Mouse (Mus musculus) midbrain, embryonic 13.5 days (tissue): ENCODE data around the gene B3galt4. TPM values are rescaled to one million over a fixed set of nuclear protein-coding genes. Genes with fewer than 3 reads are reported as not detected.
"Not testable (repeated sequence)": the region's sequence is repeated elsewhere in the genome, so short reads cannot be mapped to it uniquely, and the experiment has no call there.

ENCODE experiments used
- ATAC-seq: fragments of 200-750 bp; cut with Nextera tagmentation; 2 replicates; pipeline ENCODE4 v1.8.0; 2017; ENCODE audit warnings: mild to moderate bottlenecking, moderate TSS enrichment, moderate library complexity
- H3K27ac ChIP-seq: fragments of 300-500 bp; sonication (generic); 2 replicates; pipeline ENCODE4 v1.5.1; 2015; ENCODE audit warnings: inconsistent platforms, mild to moderate bottlenecking, moderate library complexity
- H3K27me3 ChIP-seq: fragments of 300-500 bp; sonication (generic); 2 replicates; pipeline ENCODE4 v1.6.1; 2015; ENCODE audit warnings: mild to moderate bottlenecking, inconsistent platforms
- H3K36me3 ChIP-seq: fragments of 300-500 bp; sonication (generic); 2 replicates; pipeline ENCODE4 v1.6.1; 2015; ENCODE audit warnings: mild to moderate bottlenecking, inconsistent platforms
- H3K4me1 ChIP-seq: fragments of 300-500 bp; sonication (generic); replicated peaks from 2 replicates; pipeline ENCODE4 v1.6.1; 2015; ENCODE audit warnings: inconsistent platforms
- H3K4me2 ChIP-seq: fragments of 300-500 bp; sonication (generic); replicated peaks from 2 replicates; pipeline ENCODE4 v1.6.1; 2015; ENCODE audit warnings: moderate library complexity, mild to moderate bottlenecking, inconsistent platforms
- H3K4me3 ChIP-seq: fragments of 300-500 bp; sonication (generic); replicated peaks from 2 replicates; pipeline ENCODE4 v1.5.1; 2015; ENCODE audit warnings: mild to moderate bottlenecking, inconsistent platforms
- H3K9ac ChIP-seq: fragments of 300-500 bp; sonication (generic); replicated peaks from 2 replicates; pipeline ENCODE4 v1.6.1; 2015; ENCODE audit warnings: mild to moderate bottlenecking, inconsistent platforms
- H3K9me3 ChIP-seq: fragments of 300-500 bp; sonication (generic); 2 replicates; pipeline ENCODE4 v1.6.1; 2016; ENCODE audit warnings: mild to moderate bottlenecking, inconsistent platforms
- WGBS: fragments of 180-500 bp; shearing (Covaris S2); methylation state at CpG from one replicate; pipeline ENCODE4 v1.1.7; 2015; 5-methylcytosine and 5-hydroxymethylcytosine counted together
- polyA plus RNA-seq: library from polyadenylated mRNA; unstranded; fragments of >200 nt; fragmentation: Nextera tagmentation; extraction: Ambion mirVana; gene quantifications from 2 replicates; pipeline ENCODE4 v1.2.1, GENCODE M21; 2015

The B3galt4 gene
- polyA plus RNA-seq, 1 experiment from 2014 or later: 13.6 TPM

- ATAC-seq: no peak
- no peaks in the 10 kb centered on the region for H3K27me3 ChIP-seq
- peaks cover 78% of the 10 kb centered on the region for H3K4me1 ChIP-seq
- no peaks in the 10 kb centered on the region for H3K9me3 ChIP-seq
- peak overlapping the region; percentile 8; the same call in 1 of the 2 replicates for H3K4me3 ChIP-seq
- WGBS: 82% methylated on average over 4 of the region's 4 CpGs
- H3K4me2 ChIP-seq: 0 out of 2 replicates have a peak overlapping the region, but pooled peaks have one; percentile 81
- peaks cover 52% of the 10 kb centered on the region for H3K36me3 ChIP-seq
- peak overlapping the region; percentile 32; the same call in 1 of the 2 replicates for H3K9ac ChIP-seq
- H3K27ac ChIP-seq: no peak overlapping the region
Measured at GRCm38 (mm10) chr17:33952879-33953278, 1.6 kb upstream of the B3galt4 start.

DNA sequence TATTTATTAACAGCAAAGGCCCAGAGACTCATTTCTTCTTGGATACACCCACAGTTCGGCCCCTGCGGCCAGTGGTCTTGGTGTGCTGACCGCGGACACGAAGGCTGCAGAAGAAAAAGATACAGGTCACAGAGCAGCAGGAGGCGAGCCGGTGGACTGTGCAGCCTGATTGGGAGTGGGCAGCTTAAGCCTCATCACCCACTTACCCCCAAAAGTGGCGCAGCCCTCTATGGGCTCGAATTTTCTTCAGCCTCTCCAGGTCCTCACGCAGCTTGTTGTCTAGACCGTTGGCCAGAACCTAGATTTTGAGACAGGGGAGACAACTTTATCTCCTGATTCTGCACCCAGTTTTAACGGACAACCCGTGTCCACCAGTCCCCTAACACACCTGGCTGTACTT, 727 bp upstream of the B3galt4 start:
- 69% methylated on average over 13 of the region's 13 CpGs for WGBS
- not testable (repeated sequence) for H3K9me3 ChIP-seq, ATAC-seq, H3K27me3 ChIP-seq, H3K9ac ChIP-seq, H3K27ac ChIP-seq
- H3K4me3 ChIP-seq: peak overlapping the region; percentile 54
- H3K4me1 ChIP-seq: peaks cover 70% of the 10 kb centered on the region
- H3K4me2 ChIP-seq: peak overlapping the region; percentile 93
- peaks cover 57% of the 10 kb centered on the region for H3K36me3 ChIP-seq

GRCm38 (mm10) chr17:33950131-33950625, 1.1 kb downstream of the B3galt4 start:
- peaks cover 62% of the 10 kb centered on the region for H3K4me1 ChIP-seq
- 77% methylated on average over 10 of the region's 10 CpGs for WGBS

GRCm38 (mm10) chr17:33948905-33949537, 2.3 kb downstream of the B3galt4 start:
- peaks cover 54% of the 10 kb centered on the region for H3K4me1 ChIP-seq

More at GRCm38 (mm10) chr17:33950131-33950625, 1.1 kb downstream of the B3galt4 start:
- Histone ChIP-seq H3K9me3 (no peaks in the 10 kb centered on the region), H3K36me3 (peaks cover 73% of the 10 kb centered on the region), H3K9ac (peak overlapping the region; percentile 80), H3K4me2 (peak overlapping the region; percentile 93), H3K27ac (peak overlapping the region; percentile 91), H3K27me3 (no peaks in the 10 kb centered on the region), H3K4me3 (peak overlapping the region; percentile 54)
- no peak; the same call in 1 of the 2 replicates for ATAC-seq

DNA sequence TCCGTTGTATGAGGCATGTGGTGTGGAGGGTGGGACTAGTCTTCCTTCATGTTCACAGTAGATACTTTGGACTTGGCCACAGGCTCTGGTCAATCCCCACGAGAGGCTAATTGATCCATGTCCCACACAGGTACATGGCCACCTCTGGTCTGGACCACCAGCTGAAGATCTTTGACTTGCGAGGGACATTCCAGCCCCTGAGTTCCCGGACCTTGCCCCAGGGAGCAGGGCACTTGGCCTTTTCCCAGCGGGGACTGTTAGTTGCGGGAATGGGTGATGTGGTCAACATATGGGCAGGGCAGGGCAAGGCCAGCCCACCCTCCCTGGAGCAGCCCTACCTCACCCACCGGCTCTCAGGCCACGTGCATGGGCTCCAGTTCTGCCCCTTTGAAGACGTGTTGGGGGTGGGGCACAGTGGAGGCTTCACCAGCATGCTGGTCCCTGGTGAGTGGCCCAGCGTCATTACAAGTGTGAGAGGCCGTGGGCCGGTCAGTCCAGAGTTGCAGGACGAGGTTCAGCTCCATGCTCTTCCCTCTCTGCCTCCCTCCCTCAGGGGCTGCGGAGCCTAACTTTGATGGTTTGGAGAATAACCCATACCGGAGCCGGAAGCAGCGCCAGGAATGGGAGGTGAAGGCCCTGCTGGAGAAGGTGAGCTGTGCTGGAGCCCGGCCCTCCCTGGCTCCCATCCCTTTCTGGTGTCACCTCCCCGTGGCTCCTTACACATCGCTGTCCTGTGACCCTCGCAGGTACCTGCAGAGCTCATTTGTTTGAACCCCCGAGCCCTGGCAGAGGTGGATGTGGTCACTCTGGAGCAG, 3.0 kb downstream of the B3galt4 start:
- Histone ChIP-seq H3K4me2 (no peak overlapping the region), H3K9me3 (no peaks in the 10 kb centered on the region), H3K4me3 (no peak overlapping the region), H3K27me3 (no peaks in the 10 kb centered on the region), H3K27ac (no peak overlapping the region), H3K36me3 (peaks cover 82% of the 10 kb centered on the region), H3K4me1 (peaks cover 47% of the 10 kb centered on the region), H3K9ac (no peak overlapping the region)
- WGBS: 89% methylated on average over 22 of the region's 22 CpGs
- no peak for ATAC-seq

More at GRCm38 (mm10) chr17:33948905-33949537, 2.3 kb downstream of the B3galt4 start:
- H3K27ac ChIP-seq: no peak overlapping the region
- 93% methylated on average over 19 of the region's 19 CpGs for WGBS
- peaks cover 82% of the 10 kb centered on the region for H3K36me3 ChIP-seq
- H3K4me2 ChIP-seq: no peak overlapping the region
- H3K4me3 ChIP-seq: no peak overlapping the region
- no peak for ATAC-seq
- H3K27me3 ChIP-seq: no peaks in the 10 kb centered on the region
- H3K9me3 ChIP-seq: no peaks in the 10 kb centered on the region
- H3K9ac ChIP-seq: 0 out of 2 replicates have a peak overlapping the region, but pooled peaks have one; percentile 25

DNA sequence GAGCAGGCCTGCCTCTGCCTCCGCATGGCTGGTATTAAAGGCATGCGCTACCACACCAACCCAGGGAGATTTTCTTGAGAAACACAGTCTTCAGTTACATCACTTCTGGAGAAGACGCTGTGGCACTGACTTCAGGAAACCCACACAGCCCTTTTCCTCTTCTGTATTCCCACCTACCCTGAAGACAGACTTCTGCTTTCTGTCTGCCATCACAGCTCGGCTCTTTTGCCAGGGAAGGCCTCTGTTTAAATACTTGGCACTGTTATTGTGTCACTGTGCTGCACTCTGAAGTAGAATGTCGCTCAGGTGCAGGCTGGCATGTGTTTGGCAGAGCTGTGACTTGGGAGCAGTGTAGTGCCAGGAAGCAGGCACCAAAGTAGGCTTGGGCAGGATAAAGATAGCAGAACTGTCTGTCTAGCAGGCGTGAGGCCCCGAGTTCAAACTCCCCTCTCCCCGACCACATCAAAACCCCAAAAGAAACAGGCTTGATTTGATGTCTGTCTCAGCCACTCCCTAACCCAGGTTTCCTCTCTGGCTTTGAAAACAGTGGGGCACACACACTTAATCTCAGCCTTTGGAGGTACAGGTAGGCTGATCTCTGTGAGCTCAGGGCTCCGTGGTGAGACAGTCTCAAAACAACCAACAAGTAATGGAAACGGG, 3.7 kb downstream of the B3galt4 start:
- Histone ChIP-seq H3K27me3 (no peaks in the 10 kb centered on the region), H3K27ac (no peak overlapping the region), H3K4me3 (no peak overlapping the region), H3K4me1 (peaks cover 39% of the 10 kb centered on the region), H3K36me3 (peaks cover 82% of the 10 kb centered on the region), H3K9ac (no peak overlapping the region), H3K9me3 (no peaks in the 10 kb centered on the region), H3K4me2 (no peak overlapping the region)
- no peak for ATAC-seq
- 93% methylated on average over 10 of the region's 10 CpGs for WGBS

DNA sequence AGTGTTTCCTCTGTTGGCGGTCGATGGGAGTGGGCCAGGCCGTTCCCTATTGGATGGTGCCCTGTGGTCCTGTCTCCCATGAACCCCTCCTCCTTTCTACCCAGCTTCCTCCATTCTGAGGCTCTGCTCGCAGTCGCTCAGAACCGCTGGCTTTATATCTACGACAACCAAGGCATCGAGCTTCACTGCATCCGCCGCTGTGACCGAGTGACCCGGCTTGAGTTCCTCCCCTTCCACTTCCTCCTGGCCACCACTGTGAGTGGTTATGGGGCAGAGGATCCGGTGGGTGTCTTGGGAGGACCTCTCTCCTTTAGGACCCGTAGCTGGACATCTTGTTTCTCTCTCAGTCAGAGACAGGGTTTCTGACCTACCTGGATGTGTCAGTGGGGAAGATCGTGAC, 7.8 kb downstream of the B3galt4 start:
- Histone ChIP-seq H3K36me3 (peaks cover 62% of the 10 kb centered on the region), H3K9ac (no peak overlapping the region), H3K27me3 (no peaks in the 10 kb centered on the region), H3K9me3 (no peaks in the 10 kb centered on the region), H3K4me2 (no peak overlapping the region), H3K4me1 (peaks cover 26% of the 10 kb centered on the region), H3K27ac (no peak overlapping the region), H3K4me3 (no peak overlapping the region)
- 92% methylated on average over 15 of the region's 15 CpGs for WGBS
- ATAC-seq: no peak

- Histone ChIP-seq H3K36me3 (peaks cover 61% of the 10 kb centered on the region), H3K9ac (peak overlapping the region; percentile 85), H3K9me3 (no peaks in the 10 kb centered on the region), H3K4me1 (peaks cover 26% of the 10 kb centered on the region), H3K4me3 (peak overlapping the region; percentile 88), H3K4me2 (peak overlapping the region; percentile 99), H3K27ac (no peak overlapping the region), H3K27me3 (no peaks in the 10 kb centered on the region)
- 59% methylated on average over 19 of the region's 19 CpGs for WGBS
- ATAC-seq: no peak
Measured at GRCm38 (mm10) chr17:33941381-33941780, 9.9 kb downstream of the B3galt4 start.

GRCm38 (mm10) chr17:33940981-33941380, 10.3 kb downstream of the B3galt4 start:
- peak overlapping the region; percentile 85 for H3K9ac ChIP-seq
- H3K4me1 ChIP-seq: peaks cover 26% of the 10 kb centered on the region
- WGBS: 3% methylated on average over 26 of the region's 26 CpGs
- peak overlapping the region; percentile 88 for H3K4me3 ChIP-seq
- H3K4me2 ChIP-seq: peak overlapping the region; percentile 99
- H3K27me3 ChIP-seq: no peaks in the 10 kb centered on the region
- no peak overlapping the region; the same call in 1 of the 2 replicates for H3K27ac ChIP-seq
- no peaks in the 10 kb centered on the region for H3K9me3 ChIP-seq
- peak; percentile 35 for ATAC-seq
- H3K36me3 ChIP-seq: peaks cover 60% of the 10 kb centered on the region

GRCm38 (mm10) chr17:33940206-33940805, 11.0 kb downstream of the B3galt4 start, which contains the start of the genes Pfdn6 and Wdr46:
Gene Pfdn6 (minus strand): TSS chr17:33940343.
Gene Wdr46 (plus strand): TSS chr17:33940660.
- Histone ChIP-seq H3K4me1 (peaks cover 26% of the 10 kb centered on the region), H3K4me2 (peak within 1 kb of the TSS; percentile 99), H3K27ac (no peak within 1 kb of the TSS; the same call in 1 of the 2 replicates), H3K9ac (peak within 1 kb of the TSS; percentile 85), H3K36me3 (peaks cover 61% of the 10 kb centered on the region), H3K9me3 (no peaks in the 10 kb centered on the region), H3K27me3 (no peaks in the 10 kb centered on the region), H3K4me3 (peak within 1 kb of the TSS; percentile 88)
- under 1% methylated on average over 36 of the region's 36 CpGs for WGBS
- peak; percentile 91 for ATAC-seq

DNA sequence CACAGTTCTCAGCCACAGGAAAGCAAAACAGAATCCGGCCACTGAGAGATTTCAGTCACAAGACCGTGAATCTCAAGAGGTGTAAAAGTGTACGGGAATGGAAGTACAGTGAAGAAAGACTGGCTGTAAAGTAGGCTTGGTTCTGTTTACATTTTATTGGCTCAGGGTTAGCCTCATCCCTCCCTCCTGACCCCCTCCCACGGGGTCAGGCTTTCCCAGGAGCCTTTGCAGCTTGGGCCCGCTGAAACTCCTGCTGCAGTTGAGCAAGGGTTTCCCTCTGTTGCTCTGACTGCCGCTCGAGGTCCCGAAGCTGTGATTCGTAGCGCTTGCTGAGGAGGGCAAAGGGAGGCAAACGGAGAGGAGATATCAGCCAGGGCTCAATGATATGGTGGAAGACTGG, 12.5 kb downstream of the B3galt4 start:
- H3K4me3 ChIP-seq: peak overlapping the region; percentile 88; the same call in 1 of the 2 replicates
- no peak for ATAC-seq
- WGBS: 86% methylated on average over 11 of the region's 11 CpGs
- peaks cover 26% of the 10 kb centered on the region for H3K4me1 ChIP-seq
- no peaks in the 10 kb centered on the region for H3K9me3 ChIP-seq
- H3K27me3 ChIP-seq: no peaks in the 10 kb centered on the region
- peaks cover 60% of the 10 kb centered on the region for H3K36me3 ChIP-seq
- peak overlapping the region; percentile 99 for H3K4me2 ChIP-seq
- no peak overlapping the region for H3K27ac ChIP-seq
- H3K9ac ChIP-seq: 0 out of 2 replicates have a peak overlapping the region, but pooled peaks have one; percentile 85
